Mouse (Mus musculus) layer of hippocampus, adult 2 months (tissue): ENCODE results near the gene Card11. TPM values are rescaled to one million over a fixed set of nuclear protein-coding genes. Genes with fewer than 3 reads are reported as not detected.
A peak's percentile ranks its signal among the peaks of the same experiment; 100 is the strongest.

ENCODE experiments used
- DNase-seq, 2 experiments: peaks; one replicate each; pipeline ENCODE4 v3.0.0; 2022; ENCODE audit warnings: low spot score in 2 of 2
- H3K27ac ChIP-seq: fragments of 200-600 bp; 2 replicates; pipeline ENCODE4 v1.8.1; 2022
- H3K4me3 ChIP-seq: fragments of 200-600 bp; 2 replicates; pipeline ENCODE4 v1.8.1; 2022; ENCODE audit warnings: mild to moderate bottlenecking
- CTCF ChIP-seq: fragments of 200-600 bp; conservative IDR thresholded peaks from 2 replicates; pipeline ENCODE4 v1.8.1; 2022; ENCODE audit warnings: antibody characterized with exemption, mild to moderate bottlenecking, moderate library complexity
- long read RNA-seq, 2 experiments: library from polyadenylated mRNA; stranded (forward); transcript quantifications; one replicate each; pipeline ENCODE4 v2.0.0; 2021; ENCODE audit warnings: borderline mapping rate in 2 of 2
- total RNA-seq, 2 experiments: library from RNA; stranded (reverse); gene quantifications; 2 replicates each; pipeline ENCODE4 v1.2.3; 2021

The Card11 gene
- under 1 TPM in 1 of 2 experiments, not detected in 1; 0.12 TPM for total RNA-seq
- long read RNA-seq, experiment 1 = 0 reads
- long read RNA-seq, experiment 2, partial matches to known transcripts = 1 of 1 reads
- long read RNA-seq, experiment 2, other reads (novel, unspliced or antisense) = 0 of 1 reads

- H3K27ac ChIP-seq = no peak within 1 kb of the TSS
- no peak within 1 kb of the TSS for H3K4me3 ChIP-seq
- no peak for TF ChIP-seq CTCF
Measured at GRCm38 (mm10) chr5:141000349-141000748, at the start of gene Card11. Gene Card11 (minus strand): TSS chr5:141000582.

GRCm38 (mm10) chr5:141047651-141048218 is 47.4 kb upstream of the Card11 start:
- peak in 1 of 2 experiments; percentile 15 for DNase-seq
- Histone ChIP-seq H3K27ac (peak overlapping the region; percentile 74), H3K4me3 (peak overlapping the region; percentile 1; the same call in 1 of the 2 replicates)
- no peak for TF ChIP-seq CTCF

More at GRCm38 (mm10) chr5:141000349-141000748, at the start of gene Card11:
- no peak for DNase-seq

- Histone ChIP-seq H3K4me3 (no peak overlapping the region), H3K27ac (no peak overlapping the region)
- DNase-seq = no peak
- no peak for TF ChIP-seq CTCF
Measured at GRCm38 (mm10) chr5:141044976-141045375, 44.6 kb upstream of the Card11 start.

GRCm38 (mm10) chr5:141043654-141044447 is 43.5 kb upstream of the Card11 start:
- no peak for TF ChIP-seq CTCF
- peak; percentile 32 to 37 for DNase-seq
- H3K4me3 ChIP-seq = peak overlapping the region; percentile 35
- peak overlapping the region; percentile 80 for H3K27ac ChIP-seq

GRCm38 (mm10) chr5:141042406-141042805 is 42.0 kb upstream of the Card11 start:
- TF ChIP-seq CTCF = no peak
- Histone ChIP-seq H3K27ac (no peak overlapping the region), H3K4me3 (no peak overlapping the region)
- DNase-seq = no peak

- H3K4me3 ChIP-seq = no peak overlapping the region
- no peak overlapping the region for H3K27ac ChIP-seq
- no peak for DNase-seq
- TF ChIP-seq CTCF = no peak
Measured at GRCm38 (mm10) chr5:141040846-141041245, 40.5 kb upstream of the Card11 start.

GRCm38 (mm10) chr5:141038342-141038741 is 38.0 kb upstream of the Card11 start:
- DNase-seq = no peak
- TF ChIP-seq CTCF = no peak
- Histone ChIP-seq H3K27ac (no peak overlapping the region), H3K4me3 (no peak overlapping the region)

GRCm38 (mm10) chr5:141035346-141035745 is 35.0 kb upstream of the Card11 start:
- no peak for DNase-seq
- H3K27ac ChIP-seq = no peak overlapping the region
- TF ChIP-seq CTCF = no peak
- H3K4me3 ChIP-seq = no peak overlapping the region

GRCm38 (mm10) chr5:141034301-141034700 is 33.9 kb upstream of the Card11 start:
- TF ChIP-seq CTCF = no peak
- DNase-seq = no peak
- Histone ChIP-seq H3K27ac (no peak overlapping the region), H3K4me3 (no peak overlapping the region)

- DNase-seq = no peak
- no peak overlapping the region for H3K4me3 ChIP-seq
- TF ChIP-seq CTCF = no peak
- H3K27ac ChIP-seq = no peak overlapping the region
Measured at GRCm38 (mm10) chr5:141033001-141033400, 32.6 kb upstream of the Card11 start.

- no peak overlapping the region for H3K4me3 ChIP-seq
- H3K27ac ChIP-seq = no peak overlapping the region
- no peak for TF ChIP-seq CTCF
- no peak for DNase-seq
Measured at GRCm38 (mm10) chr5:141029364-141029763, 29.0 kb upstream of the Card11 start.

GRCm38 (mm10) chr5:141025635-141026034 is 25.3 kb upstream of the Card11 start:
- no peak for TF ChIP-seq CTCF
- Histone ChIP-seq H3K4me3 (no peak overlapping the region), H3K27ac (no peak overlapping the region)
- DNase-seq = no peak

GRCm38 (mm10) chr5:141024435-141024834 is 24.1 kb upstream of the Card11 start:
- no peak overlapping the region for H3K4me3 ChIP-seq
- no peak overlapping the region for H3K27ac ChIP-seq
- TF ChIP-seq CTCF = peak; percentile 73
- peak in 1 of 2 experiments; percentile 22 for DNase-seq
